Mouse (Mus musculus): ENCODE measurements around the gene Nhlh1. TPM values are rescaled to one million over a fixed set of nuclear protein-coding genes. Genes with fewer than 3 reads are reported as not detected.

Gene Nhlh1
- polyA plus RNA-seq, 1 experiment from 2014 or later, result not detected

- no peak overlapping the region for H3K4me3 ChIP-seq
- H3K27me3 ChIP-seq (ENCODE audit: low read depth, poor library complexity, severe bottlenecking), result no peaks in the 10 kb centered on the region
- no peak overlapping the region; the same call in 1 of the 2 replicates for H3K27ac ChIP-seq
- WGBS, result 79% methylated on average over 13 of the region's 13 CpGs
- H3K36me3 ChIP-seq, result peaks cover 58% of the 10 kb centered on the region
- H3K9me3 ChIP-seq (replicated peaks), result no peaks in the 10 kb centered on the region
- no peak for DNase-seq (ENCODE audit: low spot score)
- peaks cover 18% of the 10 kb centered on the region for H3K4me1 ChIP-seq
Measured at GRCm38 (mm10) chr1:172064613-172065141, 7.3 kb upstream of the Nhlh1 start.

GRCm38 (mm10) chr1:172063291-172064023 lies 6.1 kb upstream of the Nhlh1 start:
- no peak overlapping the region for H3K27ac ChIP-seq
- 32% methylated on average over 4 of the region's 4 CpGs for WGBS

GRCm38 (mm10) chr1:172062101-172062500 lies 4.7 kb upstream of the Nhlh1 start:
- H3K4me1 ChIP-seq, result peaks cover 26% of the 10 kb centered on the region
- 84% methylated on average over 2 of the region's 2 CpGs for WGBS
- H3K9me3 ChIP-seq (replicated peaks), result no peaks in the 10 kb centered on the region
- H3K4me3 ChIP-seq, result no peak overlapping the region
- H3K27me3 ChIP-seq (ENCODE audit: low read depth, poor library complexity, severe bottlenecking), result peaks cover 12% of the 10 kb centered on the region
- H3K27ac ChIP-seq, result no peak overlapping the region
- H3K36me3 ChIP-seq, result peaks cover 32% of the 10 kb centered on the region
- no peak for DNase-seq (ENCODE audit: low spot score)

More at GRCm38 (mm10) chr1:172063291-172064023, 6.1 kb upstream of the Nhlh1 start:
- DNase-seq (ENCODE audit: low spot score), result no peak
- no peaks in the 10 kb centered on the region for H3K27me3 ChIP-seq (ENCODE audit: low read depth, poor library complexity, severe bottlenecking)
- H3K4me1 ChIP-seq, result peaks cover 22% of the 10 kb centered on the region
- no peak overlapping the region for H3K4me3 ChIP-seq
- H3K9me3 ChIP-seq (replicated peaks), result no peaks in the 10 kb centered on the region
- peaks cover 46% of the 10 kb centered on the region for H3K36me3 ChIP-seq

GRCm38 (mm10) chr1:172061217-172061616 lies 3.8 kb upstream of the Nhlh1 start:
- peaks cover 21% of the 10 kb centered on the region for H3K27me3 ChIP-seq (ENCODE audit: low read depth, poor library complexity, severe bottlenecking)
- H3K4me1 ChIP-seq, result peaks cover 26% of the 10 kb centered on the region
- H3K27ac ChIP-seq, result no peak overlapping the region
- WGBS, result 19% methylated on average over 8 of the region's 8 CpGs
- H3K36me3 ChIP-seq, result peaks cover 23% of the 10 kb centered on the region
- H3K9me3 ChIP-seq (replicated peaks), result no peaks in the 10 kb centered on the region
- DNase-seq (ENCODE audit: low spot score), result no peak
- H3K4me3 ChIP-seq, result no peak overlapping the region

GRCm38 (mm10) chr1:172060659-172061058 lies 3.3 kb upstream of the Nhlh1 start:
- Histone ChIP-seq H3K4me1 (peaks cover 26% of the 10 kb centered on the region), H3K27me3 (ENCODE audit: low read depth, poor library complexity, severe bottlenecking) (peaks cover 26% of the 10 kb centered on the region), H3K36me3 (peaks cover 18% of the 10 kb centered on the region), H3K9me3 (replicated peaks) (no peaks in the 10 kb centered on the region), H3K4me3 (no peak overlapping the region), H3K27ac (no peak overlapping the region)
- 45% methylated on average over 4 of the region's 4 CpGs for WGBS
- no peak for DNase-seq (ENCODE audit: low spot score)

- H3K4me3 ChIP-seq, result no peak overlapping the region
- H3K36me3 ChIP-seq, result no peaks in the 10 kb centered on the region
- H3K4me1 ChIP-seq, result peaks cover 32% of the 10 kb centered on the region
- H3K27ac ChIP-seq, result no peak overlapping the region
- DNase-seq (ENCODE audit: low spot score), result no peak
- H3K27me3 ChIP-seq (ENCODE audit: low read depth, poor library complexity, severe bottlenecking), result peaks cover 44% of the 10 kb centered on the region
- no peaks in the 10 kb centered on the region for H3K9me3 ChIP-seq (replicated peaks)
- WGBS, result 59% methylated on average over 7 of the region's 7 CpGs
Measured at GRCm38 (mm10) chr1:172058874-172059273, 1.5 kb upstream of the Nhlh1 start.

- no peaks in the 10 kb centered on the region for H3K36me3 ChIP-seq
- H3K4me3 ChIP-seq, result no peak overlapping the region
- no peaks in the 10 kb centered on the region for H3K9me3 ChIP-seq (replicated peaks)
- no peak overlapping the region for H3K27ac ChIP-seq
- peaks cover 50% of the 10 kb centered on the region for H3K27me3 ChIP-seq (ENCODE audit: low read depth, poor library complexity, severe bottlenecking)
- DNase-seq (ENCODE audit: low spot score), result no peak
- 73% methylated on average over 6 of the region's 6 CpGs for WGBS
- H3K4me1 ChIP-seq, result peaks cover 33% of the 10 kb centered on the region
Measured at GRCm38 (mm10) chr1:172058321-172058720, 948 bp upstream of the Nhlh1 start.

- peaks cover 34% of the 10 kb centered on the region for H3K4me1 ChIP-seq
- H3K9me3 ChIP-seq (replicated peaks), result no peaks in the 10 kb centered on the region
- no peak overlapping the region for H3K4me3 ChIP-seq
- no peak overlapping the region for H3K27ac ChIP-seq
- peaks cover 68% of the 10 kb centered on the region for H3K27me3 ChIP-seq (ENCODE audit: low read depth, poor library complexity, severe bottlenecking)
- DNase-seq (ENCODE audit: low spot score), result no peak
- no peaks in the 10 kb centered on the region for H3K36me3 ChIP-seq
- WGBS, result 70% methylated on average over 4 of the region's 4 CpGs
Measured at GRCm38 (mm10) chr1:172056251-172056650, 1.1 kb downstream of the Nhlh1 start.

GRCm38 (mm10) chr1:172053541-172054440 lies 3.6 kb downstream of the Nhlh1 start:
- DNase-seq (ENCODE audit: low spot score), result peak; percentile 45
- Histone ChIP-seq H3K27ac (peak overlapping the region; percentile 50; the same call in 1 of the 2 replicates), H3K36me3 (no peaks in the 10 kb centered on the region), H3K27me3 (ENCODE audit: low read depth, poor library complexity, severe bottlenecking) (peaks cover 83% of the 10 kb centered on the region), H3K9me3 (replicated peaks) (no peaks in the 10 kb centered on the region), H3K4me1 (peaks cover 31% of the 10 kb centered on the region), H3K4me3 (peak overlapping the region; percentile 51)
- whole genome bisulfite sequencing, result 2% methylated on average over 42 of the region's 42 CpGs

GRCm38 (mm10) chr1:172052766-172053279 lies 4.5 kb downstream of the Nhlh1 start:
- Histone ChIP-seq H3K27ac (no peak overlapping the region), H3K27me3 (ENCODE audit: low read depth, poor library complexity, severe bottlenecking) (peaks cover 87% of the 10 kb centered on the region), H3K9me3 (replicated peaks) (no peaks in the 10 kb centered on the region), H3K4me3 (peak overlapping the region; percentile 51; the same call in 1 of the 2 replicates), H3K36me3 (no peaks in the 10 kb centered on the region), H3K4me1 (peaks cover 40% of the 10 kb centered on the region)
- no peak for DNase-seq (ENCODE audit: low spot score)
- WGBS, result 6% methylated on average over 10 of the region's 10 CpGs

- H3K9me3 ChIP-seq (replicated peaks), result no peaks in the 10 kb centered on the region
- no peak overlapping the region for H3K4me3 ChIP-seq
- H3K27me3 ChIP-seq (ENCODE audit: low read depth, poor library complexity, severe bottlenecking), result peaks cover 67% of the 10 kb centered on the region
- no peak for DNase-seq (ENCODE audit: low spot score)
- H3K27ac ChIP-seq, result peak overlapping the region; percentile 53; the same call in 1 of the 2 replicates
- peaks cover 37% of the 10 kb centered on the region for H3K4me1 ChIP-seq
- 31% methylated on average over 13 of the region's 13 CpGs for WGBS
- H3K36me3 ChIP-seq, result no peaks in the 10 kb centered on the region
Measured at GRCm38 (mm10) chr1:172049131-172049782, 8.1 kb downstream of the Nhlh1 start.

GRCm38 (mm10) chr1:172048241-172048734 lies 9.1 kb downstream of the Nhlh1 start:
- Histone ChIP-seq H3K36me3 (no peaks in the 10 kb centered on the region), H3K9me3 (replicated peaks) (no peaks in the 10 kb centered on the region), H3K27me3 (ENCODE audit: low read depth, poor library complexity, severe bottlenecking) (peaks cover 57% of the 10 kb centered on the region), H3K4me1 (peaks cover 27% of the 10 kb centered on the region), H3K27ac (peak overlapping the region; percentile 46), H3K4me3 (peak overlapping the region; percentile 0; the same call in 1 of the 2 replicates)
- no peak for DNase-seq (ENCODE audit: low spot score)
- 41% methylated on average over 6 of the region's 6 CpGs for WGBS

All from limb, embryonic 10.5 days (tissue).